ENCODE assay signal across 10 mouse cellular contexts in the genomic region with DNA sequence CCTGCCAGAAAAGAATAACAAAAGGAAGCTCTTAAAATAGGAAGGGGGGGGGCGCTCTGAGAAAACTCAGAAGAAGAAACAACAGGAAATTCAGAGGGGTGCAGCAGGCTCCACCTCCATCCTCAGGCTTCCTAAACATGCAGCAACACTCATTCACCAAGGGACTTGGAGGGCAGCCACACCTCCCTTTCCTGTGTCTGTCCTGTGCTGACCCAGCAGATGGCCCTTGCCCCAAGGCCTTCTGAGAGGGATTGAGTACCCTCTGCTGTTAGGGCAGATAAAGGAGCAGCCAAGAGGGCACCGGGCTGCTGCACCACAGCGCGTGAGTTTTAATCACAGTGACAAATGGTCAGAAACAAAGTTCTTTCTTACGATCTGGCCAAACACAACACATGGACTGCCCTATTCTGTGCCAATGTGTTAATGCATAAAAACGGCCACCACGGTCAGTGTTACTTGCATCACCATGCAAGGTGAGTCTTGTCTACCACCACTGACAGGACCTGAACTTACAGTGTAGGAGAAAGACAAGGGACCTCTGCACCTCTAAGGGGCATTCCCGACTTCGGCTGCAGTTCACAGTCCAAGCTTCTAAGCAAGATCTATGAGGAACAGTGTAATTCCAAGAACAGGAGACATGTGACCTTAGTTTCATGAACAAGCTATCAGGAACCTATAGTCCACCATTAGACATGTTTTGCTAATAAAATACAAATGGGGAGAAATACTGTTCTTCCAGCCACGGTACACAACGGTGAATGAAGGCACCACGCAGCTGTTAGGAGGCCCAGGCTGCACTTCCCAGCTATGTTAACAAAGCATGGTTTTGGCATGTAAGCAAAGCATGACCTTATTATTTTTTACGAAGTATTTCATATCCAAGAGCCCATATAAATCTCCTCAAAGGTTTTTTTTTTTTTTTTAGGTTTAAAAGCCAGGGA.
DNase-seq lines count a peak whose midpoint lies in the region; ATAC-seq lines count a peak whose summit lies in the region.
"Had no signal": no experiment of that assay in that cellular context is flagged by ENCODE, and none has a peak within 500 bp of the region (broad histone marks: within the 10 kb centered on the region; RNA-seq: fewer than 3 reads in every experiment).

No protein-coding gene starts in this region.

- no peak overlapping the region for H3K4me3 ChIP-seq in hindbrain, embryonic 16.5 days (ENCODE audit: low read length)
- H3K4me3 ChIP-seq in hindbrain, embryonic 12.5 days, result no peak overlapping the region
- H3K4me3 ChIP-seq in liver, embryonic 13.5 days (replicated peaks), result no peak overlapping the region
- H3K4me3 ChIP-seq: erythroblast, embryonic 14.5 days; neural tube, embryonic 13.5 days had no signal

- no peaks in the 10 kb centered on the region for H3K9me3 ChIP-seq in hindbrain, embryonic 16.5 days (ENCODE audit: control insufficient read depth, low read length)
- no peaks in the 10 kb centered on the region for H3K9me3 ChIP-seq in hindbrain, embryonic 12.5 days (replicated peaks)
- no peaks in the 10 kb centered on the region for H3K9me3 ChIP-seq in liver, embryonic 13.5 days (replicated peaks)
- H3K9me3 ChIP-seq: neural tube, embryonic 13.5 days had no signal

- H3K27ac ChIP-seq in hindbrain, embryonic 16.5 days (ENCODE audit: low read depth, low read length), result no peak overlapping the region
- no peak overlapping the region for H3K27ac ChIP-seq in hindbrain, embryonic 12.5 days
- H3K27ac ChIP-seq in liver, embryonic 13.5 days, result no peak overlapping the region
- H3K27ac ChIP-seq: neural tube, embryonic 13.5 days had no signal

- ATAC-seq in hindbrain, embryonic 16.5 days, result peak; percentile 43; the same call in 1 of the 2 replicates
- no peak for ATAC-seq in hindbrain, embryonic 12.5 days (ENCODE audit: low FRiP score)
- peak; percentile 26; the same call in 1 of the 2 replicates for ATAC-seq in liver, embryonic 13.5 days (ENCODE audit: low read depth)

- no peak overlapping the region for H3K4me2 ChIP-seq in hindbrain, embryonic 16.5 days (ENCODE audit: low read length)
- no peak overlapping the region for H3K4me2 ChIP-seq in hindbrain, embryonic 12.5 days (replicated peaks)
- H3K4me2 ChIP-seq in liver, embryonic 13.5 days, result no peak overlapping the region
- H3K4me2 ChIP-seq: neural tube, embryonic 13.5 days had no signal

- peak; percentile 18 for DNase-seq in embryo, embryonic 10.5 days (ENCODE audit: low spot score)
- DNase-seq in heart, postnatal 36 days, result peak; percentile 19 to 31
- DNase-seq in liver, embryonic 13.5 days, result no peak
- DNase-seq in right cerebral cortex, postnatal 25 days, result no peak
- DNase-seq in ovary, postnatal 14 days (ENCODE audit: low spot score), result no peak
- DNase-seq in left cerebral cortex, adult 8-10 months (ENCODE audit: low spot score in 2 of 2), result no peak

- peaks cover 2% of the 10 kb centered on the region; the same call in 1 of the 2 replicates for H3K4me1 ChIP-seq in hindbrain, embryonic 16.5 days (ENCODE audit: control insufficient read depth, insufficient read depth, low read depth, low read length)
- peaks cover 9% of the 10 kb centered on the region for H3K4me1 ChIP-seq in hindbrain, embryonic 12.5 days
- H3K4me1 ChIP-seq in liver, embryonic 13.5 days (replicated peaks), result peaks cover 14% of the 10 kb centered on the region

- H3K9ac ChIP-seq in hindbrain, embryonic 16.5 days (ENCODE audit: low read depth, low read length), result no peak overlapping the region
- H3K9ac ChIP-seq in hindbrain, embryonic 12.5 days, result no peak overlapping the region
- no peak overlapping the region for H3K9ac ChIP-seq in liver, embryonic 13.5 days
- H3K9ac ChIP-seq: neural tube, embryonic 13.5 days had no signal

- WGBS in hindbrain, embryonic 16.5 days, result 76% methylated on average over 13 of the region's 13 CpGs
- 83% methylated on average over 13 of the region's 13 CpGs for WGBS in hindbrain, embryonic 12.5 days
- WGBS in liver, embryonic 13.5 days (ENCODE audit: insufficient replicate concordance), result 67% methylated on average over 13 of the region's 13 CpGs

- H3K27me3 ChIP-seq in hindbrain, embryonic 16.5 days (replicated peaks; ENCODE audit: control insufficient read depth, insufficient read depth, low read length), result no peaks in the 10 kb centered on the region
- H3K27me3 ChIP-seq in hindbrain, embryonic 12.5 days, result no peaks in the 10 kb centered on the region
- no peaks in the 10 kb centered on the region for H3K27me3 ChIP-seq in liver, embryonic 13.5 days
- H3K27me3 ChIP-seq: neural tube, embryonic 13.5 days had no signal

- intact Hi-C loops in heart, postnatal 36 days (cut with DNase I), result no loop called here

- H3K36me3 ChIP-seq in hindbrain, embryonic 16.5 days (ENCODE audit: control insufficient read depth, insufficient read depth, low read length), result no peaks in the 10 kb centered on the region
- H3K36me3 ChIP-seq in hindbrain, embryonic 12.5 days, result no peaks in the 10 kb centered on the region
- H3K36me3 ChIP-seq in liver, embryonic 13.5 days, result no peaks in the 10 kb centered on the region
- H3K36me3 ChIP-seq: neural tube, embryonic 13.5 days had no signal

Comparison
In these comparisons a context has a peak if more than half of its experiments do, and no peak if none do; other contexts are left out.
1. DNase-seq: peak in embryo, embryonic 10.5 days (single experiment) and heart, postnatal 36 days (2 of 2); none in liver, embryonic 13.5 days (single experiment), right cerebral cortex, postnatal 25 days (single experiment), ovary, postnatal 14 days (single experiment) and left cerebral cortex, adult 8-10 months (0 of 2).